Mouse (Mus musculus) lung, postnatal 0 days (tissue): ENCODE measurements around the gene Alms1.

ENCODE experiments used
- CTCF ChIP-seq: IDR thresholded peaks from 2 replicates; pipeline ENCODE4 v1.5.1; 2016; ENCODE audit warnings: antibody characterized with exemption, mild to moderate bottlenecking
- EP300 ChIP-seq: IDR thresholded peaks from 2 replicates; pipeline ENCODE4 v1.6.1; 2016; ENCODE audit warnings: antibody characterized with exemption, mild to moderate bottlenecking, control low read depth

DNA sequence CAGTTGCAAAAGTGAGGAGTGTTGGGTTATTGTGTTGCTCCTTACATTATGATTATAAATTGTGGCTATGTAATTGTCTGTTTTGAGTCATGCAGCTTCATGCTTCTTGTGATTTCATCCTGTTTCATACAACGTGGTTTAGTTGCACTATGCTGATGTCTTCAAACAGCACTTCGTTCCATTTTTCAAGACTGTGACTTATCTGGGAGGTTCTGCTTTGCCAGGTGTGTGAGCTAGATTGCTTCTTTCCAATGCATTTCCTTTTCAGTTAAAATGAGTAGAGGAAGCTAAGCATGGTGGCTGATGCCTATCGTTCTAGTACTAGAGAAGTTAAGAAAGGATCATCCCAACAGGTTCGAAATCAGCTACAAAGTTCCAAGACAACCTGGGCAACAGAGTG, 2.7 kb upstream of the Alms1 start:
- no peak for TF ChIP-seq EP300
- TF ChIP-seq CTCF = no peak
